Mouse (Mus musculus) MEL (cell line): ENCODE results near the gene Tlx3. TPM values are rescaled to one million over a fixed set of nuclear protein-coding genes. Genes with fewer than 3 reads are reported as not detected.

ENCODE experiments used
- DNase-seq: peaks from one replicate; pipeline ENCODE4 v3.0.0; 2011; ENCODE audit warnings: low read depth, low spot score
- H3K27ac ChIP-seq: 2 replicates; pipeline ENCODE4 v1.5.1; 2012; ENCODE audit warnings: low read depth, mild to moderate bottlenecking, control low read depth, low read length, moderate library complexity; ENCODE audit not compliant: control insufficient read depth
- H3K27me3 ChIP-seq, 2 experiments: fragments of 150-350 bp in 1 of 2; sonication (generic) in 1 of 2; 2 replicates each; pipeline ENCODE4 v1.6.1; 2012; ENCODE audit warnings: low read length in 2 of 2, mild to moderate bottlenecking in 2 of 2, improper control_type of control experiment in 1 of 2, moderate library complexity in 1 of 2; ENCODE audit not compliant: insufficient read depth in 2 of 2, control insufficient read depth in 1 of 2
- H3K36me3 ChIP-seq, 2 experiments: 2 replicates each; pipeline ENCODE4 v1.6.1; 2012 to 2014; ENCODE audit warnings: low read length in 2 of 2, improper control_type of control experiment in 1 of 2, inconsistent platforms in 1 of 2, mild to moderate bottlenecking in 1 of 2; ENCODE audit not compliant: insufficient read depth in 2 of 2, control insufficient read depth in 1 of 2
- H3K4me1 ChIP-seq, 2 experiments: fragments of 150-350 bp in 1 of 2; sonication (generic) in 1 of 2; 2 replicates each; pipeline ENCODE4 v1.6.1; 2012; ENCODE audit warnings: low read length in 2 of 2, improper control_type of control experiment in 1 of 2, mild to moderate bottlenecking in 1 of 2; ENCODE audit not compliant: insufficient read depth in 2 of 2, control insufficient read depth in 1 of 2
- H3K4me3 ChIP-seq, 2 experiments: fragments of 150-350 bp in 1 of 2; sonication (generic) in 1 of 2; 2 replicates each; pipeline ENCODE4 v1.5.1; 2012; ENCODE audit warnings: low read depth in 2 of 2, low read length in 2 of 2, mild to moderate bottlenecking in 2 of 2, moderate library complexity in 2 of 2, control low read depth in 1 of 2, improper control_type of control experiment in 1 of 2; ENCODE audit not compliant: control insufficient read depth in 1 of 2, insufficient read depth in 1 of 2
- H3K79me2 ChIP-seq: 2 replicates; pipeline ENCODE4 v1.6.1; 2012; ENCODE audit warnings: mild to moderate bottlenecking, low read length, moderate library complexity; ENCODE audit not compliant: control insufficient read depth, poor library complexity, insufficient read depth
- H3K9ac ChIP-seq: 2 replicates; pipeline ENCODE4 v1.6.1; 2012; ENCODE audit warnings: low read depth, mild to moderate bottlenecking, control low read depth, low read length, moderate library complexity; ENCODE audit not compliant: control insufficient read depth, poor library complexity, severe bottlenecking
- H3K9me3 ChIP-seq: fragments of 150-350 bp; sonication (generic); replicated peaks from 2 replicates; pipeline ENCODE4 v1.6.1; 2012; ENCODE audit warnings: mild to moderate bottlenecking, low read length, improper control_type of control experiment, moderate library complexity; ENCODE audit not compliant: insufficient read depth
- BHLHE40 ChIP-seq: IDR thresholded peaks from 2 replicates; pipeline ENCODE4 v1.6.1; 2012; ENCODE audit warnings: low read depth, mild to moderate bottlenecking, inconsistent platforms, low read length, improper control_type of control experiment, borderline replicate concordance
- CHD2 ChIP-seq: IDR thresholded peaks from 2 replicates; pipeline ENCODE4 v1.6.1; 2011; ENCODE audit warnings: low read length, improper control_type of control experiment
- ELF1 ChIP-seq: IDR thresholded peaks from 2 replicates; pipeline ENCODE4 v1.6.1; 2014; ENCODE audit warnings: low read depth, mild to moderate bottlenecking, inconsistent platforms, low read length, improper control_type of control experiment, moderate library complexity
- ETS1 ChIP-seq: IDR thresholded peaks from 2 replicates; pipeline ENCODE4 v1.6.1; 2012; ENCODE audit warnings: low read depth, mild to moderate bottlenecking, inconsistent platforms, low read length, improper control_type of control experiment, moderate library complexity
- GABPA ChIP-seq: IDR thresholded peaks from 2 replicates; pipeline ENCODE4 v1.6.1; 2012; ENCODE audit warnings: low read depth, mild to moderate bottlenecking, inconsistent platforms, low read length, improper control_type of control experiment, moderate library complexity
- GATA1 ChIP-seq: IDR thresholded peaks from 2 replicates; pipeline ENCODE4 v1.6.1; 2011; ENCODE audit warnings: low read depth, low read length, improper control_type of control experiment
- HCFC1 ChIP-seq: IDR thresholded peaks from 2 replicates; pipeline ENCODE4 v1.6.1; 2012; ENCODE audit warnings: low read depth, mild to moderate bottlenecking, inconsistent platforms, low read length, improper control_type of control experiment, moderate library complexity
- JUND ChIP-seq: IDR thresholded peaks from 2 replicates; pipeline ENCODE4 v1.6.1; 2011; ENCODE audit warnings: low read depth, mild to moderate bottlenecking, improper control_type of control experiment, low read length
- KAT2A ChIP-seq: conservative IDR thresholded peaks from 2 replicates; pipeline ENCODE4 v1.6.1; 2012; ENCODE audit warnings: low read depth, low read length, improper control_type of control experiment, inconsistent platforms
- MAFK ChIP-seq: IDR thresholded peaks from 2 replicates; pipeline ENCODE4 v1.6.1; 2011; ENCODE audit warnings: low read depth, mild to moderate bottlenecking, low read length, improper control_type of control experiment, borderline replicate concordance
- NRF1 ChIP-seq: IDR thresholded peaks from 2 replicates; pipeline ENCODE4 v1.6.1; 2014; ENCODE audit warnings: low read depth, mild to moderate bottlenecking, inconsistent platforms, low read length, improper control_type of control experiment, moderate library complexity; ENCODE audit not compliant: poor library complexity, insufficient read depth, severe bottlenecking
- POLR2A ChIP-seq, 2 experiments: IDR thresholded peaks; 2 replicates each; pipeline ENCODE4 v1.6.1; 2011 to 2012; ENCODE audit warnings: low read length in 2 of 2, mild to moderate bottlenecking in 2 of 2, control low read depth in 1 of 2, improper control_type of control experiment in 1 of 2, low read depth in 1 of 2, moderate library complexity in 1 of 2; ENCODE audit not compliant: control insufficient read depth in 1 of 2, insufficient read depth in 1 of 2, poor library complexity in 1 of 2
- RAD21 ChIP-seq: IDR thresholded peaks from 2 replicates; pipeline ENCODE4 v1.6.1; 2011; ENCODE audit warnings: mild to moderate bottlenecking, low read depth, low read length, improper control_type of control experiment
- SIN3A ChIP-seq: IDR thresholded peaks from 2 replicates; pipeline ENCODE4 v1.6.1; 2012; ENCODE audit warnings: low read length, improper control_type of control experiment, inconsistent platforms
- TCF12 ChIP-seq: IDR thresholded peaks from 2 replicates; pipeline ENCODE4 v1.6.1; 2014; ENCODE audit warnings: low read depth, mild to moderate bottlenecking, inconsistent platforms, low read length, improper control_type of control experiment, moderate library complexity
- UBTF ChIP-seq: IDR thresholded peaks from 2 replicates; pipeline ENCODE4 v1.6.1; 2012; ENCODE audit warnings: low read depth, mild to moderate bottlenecking, inconsistent platforms, low read length, improper control_type of control experiment, moderate library complexity, borderline replicate concordance; ENCODE audit not compliant: insufficient read depth
- ZKSCAN1 ChIP-seq: IDR thresholded peaks from 2 replicates; pipeline ENCODE4 v1.6.1; 2012; ENCODE audit warnings: low read depth, mild to moderate bottlenecking, inconsistent platforms, low read length, improper control_type of control experiment, moderate library complexity
- ZMIZ1 ChIP-seq: IDR thresholded peaks from 2 replicates; pipeline ENCODE4 v1.6.1; 2012; ENCODE audit warnings: low read depth, mild to moderate bottlenecking, inconsistent platforms, low read length, improper control_type of control experiment, moderate library complexity
- polyA plus RNA-seq, 2 experiments: library from polyadenylated mRNA; stranded (reverse) in 1 of 2; unstranded in 1 of 2; fragments of >175 nt in 1 of 2; fragments of >200 nt in 1 of 2; gene quantifications; 2 replicates each; pipeline versions ENCODE4 v1.2.1 to v1.2.4; 2012; ENCODE audit warnings: low replicate concordance in 2 of 2, low read depth in 1 of 2; ENCODE audit not compliant: insufficient read length in 2 of 2, insufficient read depth in 1 of 2, missing spikeins in 1 of 2
- total RNA-seq: library from RNA; depleted of rRNA; stranded (reverse); fragments of 300-350 nt; gene quantifications from 2 replicates; pipeline ENCODE4 v1.2.3, GENCODE M21; 2012

The Tlx3 gene
- total and polyA plus RNA-seq, 3 experiments, result not detected

DNA sequence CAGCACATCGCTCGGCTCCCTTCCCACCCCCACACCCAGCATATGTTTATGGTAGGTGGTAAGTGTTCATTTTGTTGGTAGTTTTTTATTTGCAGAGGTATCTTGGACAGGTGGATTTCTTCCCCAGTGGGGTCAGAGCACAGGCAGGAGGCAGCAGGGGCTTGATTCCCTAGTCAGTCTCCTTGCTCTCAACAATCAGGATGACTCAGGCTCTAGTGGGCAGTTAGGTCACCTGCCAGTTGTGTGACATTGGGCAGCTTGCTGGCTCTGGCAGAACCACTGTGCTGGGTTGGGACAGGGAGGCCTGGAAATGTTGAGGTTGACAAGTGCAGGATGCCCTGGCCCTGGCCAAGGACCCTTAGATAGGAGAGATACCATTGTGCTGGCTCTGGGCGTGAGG, 1.6 kb upstream of the Tlx3 start:
- no peaks in the 10 kb centered on the region for H3K4me1 ChIP-seq
- no peak for DNase-seq
- H3K36me3 ChIP-seq, result no peaks in the 10 kb centered on the region
- H3K27me3 ChIP-seq, result no peaks in the 10 kb centered on the region
- H3K27ac ChIP-seq, result no peak overlapping the region
- H3K9me3 ChIP-seq, result no peaks in the 10 kb centered on the region
- H3K4me3 ChIP-seq, result no peak overlapping the region
- no peak for TF ChIP-seq CHD2
- TF ChIP-seq SIN3A, result no peak
- TF ChIP-seq UBTF, result no peak
- TF ChIP-seq ETS1, result no peak
- no peak for TF ChIP-seq KAT2A
- H3K9ac ChIP-seq, result no peak overlapping the region
- H3K79me2 ChIP-seq, result no peaks in the 10 kb centered on the region

DNA sequence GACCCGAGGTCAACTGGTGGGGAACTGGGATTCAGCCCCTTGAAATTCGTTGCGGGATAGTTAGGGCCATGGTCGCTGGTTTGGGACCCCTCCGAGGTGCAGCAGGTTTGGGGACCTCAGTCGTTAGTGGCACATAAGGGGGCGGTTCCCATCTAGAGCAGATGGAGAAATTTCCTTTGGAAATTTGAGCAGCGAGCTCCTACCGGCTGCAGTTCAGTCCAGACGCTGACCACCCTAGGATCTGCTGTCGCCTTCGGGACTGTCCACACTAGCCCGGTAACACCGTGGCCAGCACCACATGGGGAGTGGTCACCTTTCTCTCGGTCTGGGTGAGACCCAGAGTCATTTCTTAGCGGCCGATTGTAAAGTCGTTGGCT, 928 bp upstream of the Tlx3 start:
- Histone ChIP-seq H3K27ac (no peak overlapping the region), H3K27me3 (no peaks in the 10 kb centered on the region), H3K79me2 (no peaks in the 10 kb centered on the region), H3K4me1 (no peaks in the 10 kb centered on the region), H3K36me3 (no peaks in the 10 kb centered on the region), H3K9ac (no peak overlapping the region), H3K4me3 (no peak overlapping the region), H3K9me3 (no peaks in the 10 kb centered on the region)
- TF ChIP-seq GATA1, result no peak
- no peak for TF ChIP-seq MAFK
- no peak for TF ChIP-seq ZKSCAN1
- no peak for TF ChIP-seq JUND
- TF ChIP-seq ELF1, result no peak
- no peak for TF ChIP-seq ETS1
- TF ChIP-seq KAT2A, result no peak
- TF ChIP-seq UBTF, result no peak
- no peak for DNase-seq

DNA sequence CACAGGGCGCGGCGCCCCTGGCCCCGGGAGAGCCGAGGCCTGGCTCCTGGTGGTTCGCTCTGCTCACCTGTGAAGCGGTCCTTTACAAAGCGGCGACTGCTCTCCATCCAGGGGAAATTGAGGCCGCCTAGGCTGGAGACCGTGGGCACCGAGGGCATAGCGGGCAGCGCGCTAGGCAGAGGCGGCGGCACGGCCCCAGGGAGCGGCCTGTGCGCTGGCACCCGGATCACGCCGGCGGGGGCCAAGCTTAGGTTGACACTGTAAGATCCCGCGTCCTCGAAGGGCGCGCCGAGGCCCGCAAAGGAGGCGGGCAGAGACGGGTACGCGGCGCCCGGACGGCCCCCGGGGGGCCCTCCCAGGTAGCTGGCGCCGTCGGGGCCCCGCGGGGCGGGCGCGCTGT, 417 bp downstream of the Tlx3 start:
- H3K4me1 ChIP-seq, result no peaks in the 10 kb centered on the region
- TF ChIP-seq UBTF (no peak), BHLHE40 (no peak), ZMIZ1 (no peak), ZKSCAN1 (no peak), POLR2A (IDR thresholded peaks at IDR 0.05; ENCODE audit: control insufficient read depth in 1 of 2, insufficient read depth in 1 of 2, low read depth in 1 of 2, low read length in 2 of 2, poor library complexity in 1 of 2) (no peak), GABPA (no peak), GATA1 (no peak), RAD21 (no peak), HCFC1 (no peak), JUND (no peak), NRF1 (no peak), TCF12 (no peak)
- TF ChIP-seq, all 39 proteins: peak for 0
- H3K79me2 ChIP-seq, result no peaks in the 10 kb centered on the region
- H3K9ac ChIP-seq, result no peak overlapping the region
- no peak for DNase-seq
- no peaks in the 10 kb centered on the region for H3K36me3 ChIP-seq
- H3K27me3 ChIP-seq, result no peaks in the 10 kb centered on the region
- no peak overlapping the region for H3K27ac ChIP-seq
- no peaks in the 10 kb centered on the region for H3K9me3 ChIP-seq
- no peak overlapping the region for H3K4me3 ChIP-seq
